In the genomic region with DNA sequence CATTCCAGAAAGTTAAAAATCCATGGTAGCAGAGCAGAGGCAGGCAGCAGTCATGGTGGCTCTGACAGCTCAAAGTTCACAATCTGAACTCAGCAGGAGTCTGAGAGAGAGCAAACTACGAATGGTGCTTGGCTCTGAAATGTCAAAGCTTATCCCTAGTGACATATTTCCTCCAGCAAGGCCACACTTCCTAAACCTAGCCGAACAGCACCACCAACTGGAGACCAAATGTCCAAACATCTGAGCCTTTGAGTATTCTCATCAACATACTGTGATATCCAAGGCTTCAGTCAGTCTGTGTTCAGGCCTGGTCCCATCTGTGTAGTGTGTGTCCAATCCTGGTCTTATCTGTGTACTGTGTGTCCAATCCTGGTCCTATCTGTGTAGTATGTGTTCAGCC, we compare ENCODE assay signal across 7 mouse cellular contexts. TPM values are rescaled to one million over a fixed set of nuclear protein-coding genes. Genes with fewer than 3 reads are reported as not detected.
DNase-seq lines count a peak whose midpoint lies in the region; ATAC-seq and TF ChIP-seq lines count a peak whose summit lies in the region.

No protein-coding gene starts in this region.

- H3K9ac ChIP-seq in midbrain, postnatal 0 days (replicated peaks; ENCODE audit: low read length, poor library complexity, severe bottlenecking): no peak overlapping the region

- DNase-seq in left cerebral cortex, adult 2 months (ENCODE audit: extremely low spot score in 1 of 2, low spot score in 2 of 2): no peak
- DNase-seq in left cerebral cortex, postnatal 4 days: no peak
- peak; percentile 73 for DNase-seq in NIH3T3 (ENCODE audit: low read depth)
- DNase-seq in embryo, embryonic 10.5 days (ENCODE audit: low spot score): peak; percentile 51
- DNase-seq in kidney, postnatal 10 days: peak; percentile 63
- DNase-seq in midbrain, postnatal 0 days (ENCODE audit: low spot score): peak; percentile 46
- no peak for DNase-seq in right cerebral cortex, postnatal 14 days

- ATAC-seq in midbrain, postnatal 0 days (ENCODE audit: low FRiP score): no peak

- H3K27me3 ChIP-seq in midbrain, postnatal 0 days (ENCODE audit: insufficient read depth, low read length): no peaks in the 10 kb centered on the region

- H3K4me3 ChIP-seq in left cerebral cortex, adult 2 months: no peak overlapping the region
- H3K4me3 ChIP-seq in midbrain, postnatal 0 days (ENCODE audit: low read depth, low read length): no peak overlapping the region

- TF ChIP-seq CTCF in left cerebral cortex, adult 2 months (IDR thresholded peaks at IDR 0.05): peak; percentile 44
- peak; percentile 61 for TF ChIP-seq CTCF in midbrain, postnatal 0 days (IDR thresholded peaks at IDR 0.05)

- H3K36me3 ChIP-seq in midbrain, postnatal 0 days (ENCODE audit: insufficient read depth, low read length): no peaks in the 10 kb centered on the region

- intact Hi-C loops in left cerebral cortex, adult 2 months (cut with DNase I): no loop called here
- intact Hi-C loops in left cerebral cortex, postnatal 4 days (cut with DNase I): no loop called here

- H3K9me3 ChIP-seq in midbrain, postnatal 0 days (ENCODE audit: low read length): no peaks in the 10 kb centered on the region

- no peaks in the 10 kb centered on the region for H3K4me1 ChIP-seq in midbrain, postnatal 0 days (ENCODE audit: insufficient read depth, low read length)

- no peak overlapping the region for H3K4me2 ChIP-seq in midbrain, postnatal 0 days (ENCODE audit: low read depth, low read length, poor library complexity, severe bottlenecking)

- WGBS in midbrain, postnatal 0 days: 34% methylated on average over 2 of the region's 2 CpGs

- no peak overlapping the region for H3K27ac ChIP-seq in left cerebral cortex, adult 2 months
- H3K27ac ChIP-seq in midbrain, postnatal 0 days (ENCODE audit: low read depth, low read length): no peak overlapping the region

RNA-seq across cellular contexts. Expression of gene Anks1b, which starts 49.4 kb away (rescaled TPM):
- total RNA-seq in left cerebral cortex, adult 2 months (2021): 100 to 1,000 TPM; 472 to 474 TPM
- total RNA-seq in left cerebral cortex, postnatal 4 days (2021): 100 to 1,000 TPM; 214 to 231 TPM
- 159 and 342 TPM in 2 replicates for total RNA-seq in midbrain, postnatal 0 days (2014; rRNA removed)
- polyA plus RNA-seq in midbrain, postnatal 0 days (2015; fragmentation: Nextera tagmentation; extraction: Ambion mirVana): 95.4 and 105 TPM in 2 replicates

Comparison
In these comparisons a context has a peak if more than half of its experiments do, and no peak if none do; other contexts are left out.
1. DNase-seq: peak in NIH3T3 (single experiment), embryo, embryonic 10.5 days (single experiment), kidney, postnatal 10 days (single experiment) and midbrain, postnatal 0 days (single experiment); none in left cerebral cortex, adult 2 months (0 of 2), left cerebral cortex, postnatal 4 days (single experiment) and right cerebral cortex, postnatal 14 days (single experiment).